Mouse (Mus musculus) naive thymus-derived CD4-positive, alpha-beta T cell, adult 2 months (primary cell): ENCODE measurements around the gene Slc28a1.
A peak's percentile ranks its signal among the peaks of the same experiment; 100 is the strongest.

Experiments used
- DNase-seq: peaks from one replicate; pipeline ENCODE4 v3.0.0-alpha.2; 2011; ENCODE audit warnings: low read depth

Slc28a1 gene

DNA sequence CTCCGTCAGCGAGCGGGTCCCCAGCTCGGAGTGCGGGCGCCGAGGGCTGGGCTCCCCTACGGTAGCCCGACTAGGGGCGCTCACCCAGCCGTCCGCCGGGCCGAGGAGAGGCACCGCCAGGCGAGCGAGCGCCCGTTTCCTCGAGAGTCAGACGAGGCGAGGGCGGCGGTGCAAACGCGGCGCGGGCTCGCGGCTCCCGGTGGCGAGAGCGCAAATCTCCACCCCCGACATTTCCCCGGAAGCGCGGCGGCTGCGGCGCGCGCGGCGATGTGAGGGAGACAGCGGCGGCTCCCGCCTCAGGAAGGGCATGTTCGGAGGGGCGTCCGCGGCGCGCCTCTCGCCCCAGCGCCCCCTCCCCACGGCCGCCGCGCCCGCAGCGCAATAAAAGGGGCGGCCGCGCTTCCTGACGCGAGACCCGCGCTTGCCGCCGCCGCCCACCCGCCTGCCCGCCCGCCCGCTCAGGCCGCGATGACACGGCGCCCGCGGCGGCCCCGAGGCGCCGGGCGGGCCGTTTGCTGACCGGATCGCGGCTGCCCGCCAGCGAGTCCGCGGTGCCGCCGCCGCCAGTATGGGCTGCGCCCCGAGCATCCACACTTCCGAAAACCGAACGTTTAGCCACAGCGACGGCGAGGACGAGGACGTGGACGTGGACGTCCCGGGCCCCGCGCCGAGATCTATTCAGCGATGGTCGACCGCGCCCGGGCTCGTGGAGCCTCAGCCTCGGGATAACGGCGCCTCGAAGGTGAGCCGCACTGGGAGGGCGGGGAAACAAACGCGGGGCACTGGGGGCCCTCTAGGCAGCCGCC, 99.0 kb downstream of the Slc28a1 start, which contains the start of gene Pde8a:
TSS of gene Pde8a (plus strand) at position 250 of the 806 bp plus-strand sequence.
- peak; percentile 48 for DNase-seq

DNA sequence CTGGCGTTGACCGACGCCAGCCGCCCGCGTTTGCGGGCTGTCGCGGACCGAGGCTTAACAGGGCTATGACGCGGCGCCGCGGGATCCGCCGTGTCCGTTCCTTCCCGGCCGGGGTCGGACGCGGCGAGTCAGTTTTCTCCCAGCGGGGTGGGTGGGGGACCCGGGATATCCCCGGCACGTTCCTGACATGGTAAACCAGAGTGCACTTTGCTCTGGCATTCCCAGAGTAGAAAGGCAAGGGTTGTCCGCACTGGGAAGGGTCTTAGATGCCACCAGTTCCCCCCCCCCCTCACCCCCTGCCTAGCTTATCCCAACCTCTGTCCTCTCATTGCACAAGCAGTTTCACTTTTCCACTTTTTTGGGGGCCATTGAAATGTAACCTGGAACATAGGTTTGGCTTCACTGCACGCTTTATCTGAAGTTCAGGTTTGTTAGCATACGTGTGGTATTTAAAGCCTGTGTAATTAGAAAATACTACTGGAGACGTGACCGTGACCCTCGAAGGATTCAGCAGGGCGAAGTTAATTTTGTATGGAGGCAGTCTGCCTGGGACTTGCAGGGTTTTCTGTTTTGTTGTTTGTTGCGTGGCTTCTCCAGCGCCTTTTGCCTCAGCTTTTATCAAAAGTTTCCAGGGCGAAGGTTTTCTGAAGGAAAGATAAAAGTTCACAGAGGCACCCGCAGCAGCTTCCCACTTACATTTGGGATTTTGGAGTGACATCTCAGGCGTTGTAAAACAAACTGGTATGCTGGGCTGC, 99.7 kb downstream of the Slc28a1 start:
- no peak for DNase-seq

- no peak for DNase-seq
Observed at GRCm38 (mm10) chr7:81215950-81216349, 101.4 kb downstream of the Slc28a1 start.

- no peak for DNase-seq
Observed at GRCm38 (mm10) chr7:81219321-81219720, 104.7 kb downstream of the Slc28a1 start.
